Mouse (Mus musculus) E14TG2a.4 (cell line): Measurements from ENCODE around the gene Wiz.

ENCODE experiments used
- H3K27me3 ChIP-seq: 2 replicates; pipeline ENCODE4 v1.6.1; 2014; ENCODE audit warnings: low read length, control low read depth; ENCODE audit not compliant: insufficient read depth
- H3K36me3 ChIP-seq: 2 replicates; pipeline ENCODE4 v1.6.1; 2014; ENCODE audit warnings: low read length, control low read depth; ENCODE audit not compliant: insufficient read depth
- H3K4me1 ChIP-seq: replicated peaks from 2 replicates; pipeline ENCODE4 v1.6.1; 2014; ENCODE audit warnings: low read depth, low read length, control low read depth
- H3K4me3 ChIP-seq: replicated peaks from 2 replicates; pipeline ENCODE4 v1.5.1; 2014; ENCODE audit warnings: mild to moderate bottlenecking, low read length
- H3K9me3 ChIP-seq: 2 replicates; pipeline ENCODE4 v1.6.1; 2014; ENCODE audit warnings: low read length, control low read depth
- CTCF ChIP-seq: conservative IDR thresholded peaks from 2 replicates; pipeline ENCODE4 v1.5.1; 2014; ENCODE audit warnings: low read length
- NANOG ChIP-seq: IDR thresholded peaks from 2 replicates; pipeline ENCODE4 v1.6.1; 2014; ENCODE audit warnings: borderline replicate concordance, low read length, mixed read lengths
- POU5F1 ChIP-seq: IDR thresholded peaks from 2 replicates; pipeline ENCODE4 v1.6.1; 2014; ENCODE audit warnings: low read length, borderline replicate concordance

The Wiz gene

DNA sequence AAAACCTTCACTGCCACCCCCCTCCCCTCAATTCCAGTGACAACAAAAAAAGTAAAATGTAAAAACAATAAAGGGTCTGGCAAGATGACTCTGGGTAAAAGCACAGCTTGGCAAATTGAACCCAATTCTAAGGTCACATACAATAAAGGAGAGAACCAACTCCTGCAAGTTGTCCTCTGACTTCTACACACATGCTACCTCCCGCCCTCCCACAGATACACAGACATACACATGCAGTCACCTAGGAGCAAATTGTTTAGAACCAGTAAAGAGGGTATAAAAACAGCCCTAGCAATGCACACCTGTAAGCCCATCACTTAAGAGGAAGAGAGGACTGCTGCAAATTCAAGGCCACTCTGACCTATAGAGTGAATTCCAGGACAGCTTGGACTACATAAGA lies 66.4 kb downstream of the Wiz start:
- Histone ChIP-seq H3K36me3 (peaks cover 68% of the 10 kb centered on the region), H3K9me3 (no peaks in the 10 kb centered on the region), H3K4me3 (peak overlapping the region; percentile 100; the same call in 1 of the 2 replicates), H3K4me1 (peaks cover 47% of the 10 kb centered on the region), H3K27me3 (no peaks in the 10 kb centered on the region)
- TF ChIP-seq CTCF: no peak
- no peak for TF ChIP-seq NANOG
- no peak for TF ChIP-seq POU5F1

DNA sequence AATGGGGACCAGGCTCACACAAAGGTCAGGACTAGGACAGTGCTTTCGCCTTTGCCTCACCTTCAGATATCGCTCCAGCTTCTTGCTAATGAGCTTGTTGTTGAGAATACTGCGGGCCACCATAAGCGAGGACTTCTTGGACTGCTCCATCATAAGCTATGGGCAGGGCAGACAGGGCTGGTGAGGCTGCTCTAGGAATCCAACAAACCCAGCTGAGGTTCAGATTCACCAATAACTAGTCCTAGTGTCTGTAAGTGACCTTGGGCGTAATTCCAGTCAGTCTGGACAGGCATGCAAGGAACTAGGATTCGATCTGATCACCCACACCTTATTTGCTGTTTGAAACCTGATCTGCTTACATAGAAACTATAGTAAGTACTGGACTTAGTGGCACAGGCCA lies 67.4 kb downstream of the Wiz start:
- no peaks in the 10 kb centered on the region for H3K9me3 ChIP-seq
- TF ChIP-seq NANOG (no peak), POU5F1 (no peak), CTCF (no peak)
- no peaks in the 10 kb centered on the region for H3K27me3 ChIP-seq
- peaks cover 57% of the 10 kb centered on the region for H3K4me1 ChIP-seq
- peak overlapping the region; percentile 100 for H3K4me3 ChIP-seq
- H3K36me3 ChIP-seq: peaks cover 68% of the 10 kb centered on the region

DNA sequence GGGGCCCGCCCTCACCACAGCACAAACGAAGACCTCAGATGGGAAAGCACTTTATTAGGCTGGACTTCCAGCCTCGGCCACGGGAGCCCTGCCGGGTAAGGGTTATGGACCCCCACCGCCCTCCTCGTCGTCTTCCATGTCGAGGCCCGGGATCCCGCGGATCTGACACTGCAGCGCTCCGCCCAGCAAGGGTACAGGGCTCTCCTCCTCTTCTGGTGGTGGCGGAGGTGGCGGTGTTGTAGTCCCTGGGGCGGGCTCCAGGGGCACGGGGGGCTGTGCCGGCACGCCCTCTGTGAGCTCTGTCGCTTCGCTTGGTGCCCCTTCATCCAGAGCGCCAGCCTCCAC lies 67.9 kb downstream of the Wiz start:
- H3K4me1 ChIP-seq: peaks cover 62% of the 10 kb centered on the region

DNA sequence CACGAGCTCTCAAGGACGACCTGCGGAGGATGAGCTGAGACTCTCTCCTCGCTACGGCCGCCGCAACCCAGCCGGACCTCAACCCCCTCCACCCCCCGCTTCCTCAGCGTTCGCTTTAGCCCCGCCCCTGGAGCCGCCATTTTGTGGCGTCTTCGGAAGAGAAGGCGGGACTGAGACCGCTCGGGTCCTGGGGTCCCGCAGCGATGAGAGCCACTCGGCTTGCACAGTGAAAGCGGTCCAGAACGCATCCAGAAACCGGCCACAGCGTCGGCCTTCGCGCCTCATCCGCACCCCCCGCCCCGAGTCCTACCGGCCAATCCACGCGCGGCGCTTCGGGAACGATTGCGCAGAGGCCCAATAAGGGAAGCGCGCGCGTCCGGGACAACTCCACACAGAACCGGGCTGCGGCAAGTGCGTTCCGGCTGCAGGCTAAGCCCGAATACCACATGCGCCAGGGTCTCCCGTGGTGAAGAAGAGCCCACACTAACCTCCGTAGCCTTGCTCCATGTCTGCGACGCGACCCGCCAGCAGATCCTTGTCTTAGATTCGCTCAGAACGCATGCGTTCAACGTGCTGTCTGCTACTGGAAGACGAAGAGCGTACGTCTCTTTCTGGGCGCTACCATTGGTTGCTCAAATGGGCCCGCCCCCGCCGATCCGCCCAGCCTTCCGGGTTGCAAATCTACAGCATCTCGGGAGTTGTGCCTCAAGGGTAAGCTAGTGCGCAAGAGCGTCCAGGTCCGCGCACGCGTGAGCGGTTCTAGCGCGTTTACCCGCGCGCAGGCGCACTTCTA lies 68.4 kb downstream of the Wiz start, which contains the start of gene Akap8:
TSS of gene Akap8 (minus strand) at position 642 of the 793 bp plus-strand sequence.
- Histone ChIP-seq H3K27me3 (no peaks in the 10 kb centered on the region), H3K36me3 (peaks cover 68% of the 10 kb centered on the region), H3K9me3 (no peaks in the 10 kb centered on the region), H3K4me3 (peak within 1 kb of the TSS; percentile 100), H3K4me1 (peaks cover 67% of the 10 kb centered on the region)
- no peak for TF ChIP-seq POU5F1
- no peak for TF ChIP-seq CTCF
- no peak for TF ChIP-seq NANOG

More for the DNA sequence above, 67.9 kb downstream of the Wiz start:
- peak overlapping the region; percentile 100 for H3K4me3 ChIP-seq
- no peaks in the 10 kb centered on the region for H3K9me3 ChIP-seq
- peaks cover 68% of the 10 kb centered on the region for H3K36me3 ChIP-seq
- no peak for TF ChIP-seq NANOG
- TF ChIP-seq CTCF: no peak
- no peak for TF ChIP-seq POU5F1
- H3K27me3 ChIP-seq: no peaks in the 10 kb centered on the region

DNA sequence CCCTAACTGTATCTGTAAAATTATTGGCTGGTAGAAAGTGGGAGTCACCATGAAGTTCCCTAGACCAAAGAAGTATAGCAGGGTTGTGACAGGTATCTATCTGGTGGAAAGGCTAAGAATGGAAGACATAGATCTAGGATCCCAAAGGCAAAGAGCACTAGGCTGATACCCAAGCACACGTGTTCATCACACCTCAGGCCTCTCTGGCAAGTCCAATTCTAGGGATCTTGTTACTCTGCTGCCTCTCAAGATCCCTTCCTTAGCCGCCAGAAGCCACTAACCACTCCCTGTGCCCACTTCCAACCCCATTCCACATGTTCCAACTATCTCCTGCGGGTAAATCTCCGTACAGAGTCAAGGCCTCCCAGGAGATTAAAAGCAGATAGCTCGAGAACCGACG lies 69.3 kb downstream of the Wiz start:
- Histone ChIP-seq H3K4me3 (peak overlapping the region; percentile 100), H3K9me3 (no peaks in the 10 kb centered on the region), H3K4me1 (peaks cover 76% of the 10 kb centered on the region), H3K27me3 (no peaks in the 10 kb centered on the region), H3K36me3 (peaks cover 68% of the 10 kb centered on the region)
- TF ChIP-seq CTCF (no peak), POU5F1 (no peak), NANOG (no peak)

DNA sequence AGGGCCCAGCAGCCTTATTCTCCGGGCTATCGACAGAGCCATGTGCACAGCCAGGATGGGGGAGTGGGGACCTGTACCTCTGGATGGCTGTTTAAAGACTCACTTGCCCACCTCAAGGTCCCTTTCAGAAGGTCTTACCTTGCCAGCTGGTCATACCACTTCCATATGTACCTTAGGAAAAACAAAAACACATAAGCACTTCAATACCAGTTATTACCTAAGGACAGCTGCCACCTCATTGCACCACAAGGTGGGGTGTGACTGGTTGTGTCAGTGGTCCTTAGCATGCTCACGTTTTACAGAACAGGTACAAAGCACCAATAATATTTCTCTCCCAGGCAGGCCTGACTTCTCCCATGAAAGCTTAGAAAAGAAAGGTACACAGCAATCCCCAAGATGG lies 71.5 kb downstream of the Wiz start:
- Histone ChIP-seq H3K9me3 (no peaks in the 10 kb centered on the region), H3K4me1 (peaks cover 65% of the 10 kb centered on the region), H3K27me3 (no peaks in the 10 kb centered on the region), H3K36me3 (peaks cover 69% of the 10 kb centered on the region), H3K4me3 (no peak overlapping the region)
- no peak for TF ChIP-seq NANOG

DNA sequence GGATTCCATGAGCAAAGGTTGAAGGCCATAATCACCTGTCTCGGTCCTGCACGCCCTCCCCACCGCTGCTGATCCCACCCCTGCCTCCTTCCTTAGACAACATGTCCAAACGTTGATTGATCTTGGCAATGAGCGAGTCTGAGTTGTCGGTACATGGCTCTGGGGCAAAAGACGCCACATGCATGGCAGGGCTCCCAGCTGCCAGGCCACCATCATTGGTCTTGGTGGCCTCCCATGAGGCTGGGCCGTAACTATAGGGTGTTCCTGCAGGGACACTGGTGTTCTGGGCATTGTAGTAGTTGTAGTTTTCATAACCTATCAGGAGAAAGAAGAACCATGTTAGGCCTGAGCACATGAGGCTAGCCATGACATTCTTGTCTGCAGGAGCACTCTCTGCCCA lies 72.2 kb downstream of the Wiz start:
- H3K27me3 ChIP-seq: no peaks in the 10 kb centered on the region
- H3K4me3 ChIP-seq: no peak overlapping the region
- peaks cover 71% of the 10 kb centered on the region for H3K36me3 ChIP-seq
- H3K4me1 ChIP-seq: peaks cover 64% of the 10 kb centered on the region
- H3K9me3 ChIP-seq: no peaks in the 10 kb centered on the region
- TF ChIP-seq POU5F1 (no peak), CTCF (no peak), NANOG (no peak)

DNA sequence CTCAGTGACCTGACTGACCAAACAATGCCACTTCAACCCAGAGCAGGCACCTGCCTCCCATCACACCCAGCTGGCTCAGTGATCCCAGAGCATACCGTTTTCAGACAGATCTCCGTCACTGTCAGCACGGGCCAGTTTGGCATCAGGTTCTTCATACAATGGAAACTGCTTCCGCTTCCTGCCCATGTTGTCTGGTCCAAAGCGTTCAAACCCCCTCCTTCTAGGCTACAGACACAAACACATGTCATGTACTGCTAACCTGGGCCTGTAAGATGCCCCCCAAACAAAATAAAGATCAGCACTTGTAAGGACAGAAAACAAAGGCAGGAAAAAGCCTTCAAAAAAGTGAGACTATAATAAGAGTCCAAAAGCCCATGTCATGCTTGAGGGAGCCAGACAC lies 73.7 kb downstream of the Wiz start:
- peaks cover 82% of the 10 kb centered on the region for H3K36me3 ChIP-seq
- H3K9me3 ChIP-seq: no peaks in the 10 kb centered on the region
- H3K27me3 ChIP-seq: no peaks in the 10 kb centered on the region
- peaks cover 58% of the 10 kb centered on the region for H3K4me1 ChIP-seq
- no peak for TF ChIP-seq POU5F1
- TF ChIP-seq NANOG: no peak
- no peak for TF ChIP-seq CTCF
- no peak overlapping the region for H3K4me3 ChIP-seq

DNA sequence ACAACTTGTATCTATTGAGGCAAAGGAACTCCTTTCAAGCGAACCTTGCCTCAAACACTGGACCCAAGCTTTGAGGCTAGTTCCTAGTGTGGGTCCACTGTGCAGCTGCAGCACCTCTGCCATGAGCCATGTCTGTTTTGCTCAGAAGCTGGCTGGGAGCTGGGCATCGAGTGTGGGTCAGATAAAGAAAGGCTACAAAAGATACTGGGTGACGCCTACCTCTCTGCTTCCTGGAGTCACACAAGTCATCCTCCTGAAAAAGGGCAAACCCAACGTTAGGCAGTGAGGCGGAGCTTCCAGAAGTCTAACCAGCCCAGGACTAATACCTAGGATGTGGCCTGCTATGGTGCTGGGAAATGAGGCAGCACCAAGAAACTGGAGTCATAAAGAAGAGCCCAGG lies 75.3 kb downstream of the Wiz start:
- Histone ChIP-seq H3K4me1 (peaks cover 58% of the 10 kb centered on the region), H3K9me3 (no peaks in the 10 kb centered on the region), H3K36me3 (peaks cover 99% of the 10 kb centered on the region), H3K27me3 (no peaks in the 10 kb centered on the region), H3K4me3 (no peak overlapping the region)
- TF ChIP-seq NANOG: no peak
- TF ChIP-seq CTCF: no peak
- no peak for TF ChIP-seq POU5F1
